In genomic region chr11:97449601-97450293, GRCm38 (mm10) we compare ENCODE assay signal across 8 mouse cellular contexts. TPM values are rescaled to one million over a fixed set of nuclear protein-coding genes. Genes with fewer than 3 reads are reported as not detected.
DNase-seq lines count a peak whose midpoint lies in the region; ATAC-seq lines count a peak whose summit lies in the region.

No protein-coding gene starts in this region.

- H3K27me3 ChIP-seq in intestine, embryonic 14.5 days (replicated peaks; ENCODE audit: control insufficient read depth, insufficient read depth, low read length), result no peaks in the 10 kb centered on the region

- intact Hi-C loops in gastrocnemius, postnatal 14 days (cut with DNase I; ENCODE audit: low total_unique reads), result no loop called here
- intact Hi-C loops in left cerebral cortex, postnatal 14 days (cut with DNase I), result loop anchor here (5.0 kb wide), 1 partner anchor 42 kb away; no protein-coding TSS in a partner anchor

- 12% methylated on average over 15 of the region's 15 CpGs for WGBS in intestine, embryonic 14.5 days

- H3K4me2 ChIP-seq in intestine, embryonic 14.5 days (ENCODE audit: low read length), result peak overlapping the region; percentile 64

- DNase-seq in adrenal gland, postnatal 10 days, result peak; percentile 93
- DNase-seq in embryo, embryonic 11 days, result peak; percentile 87
- DNase-seq in gastrocnemius, postnatal 14 days, result peak; percentile 88
- peak; percentile 82 for DNase-seq in intestine, embryonic 14.5 days (ENCODE audit: low spot score)
- DNase-seq in left cerebral cortex, postnatal 14 days (ENCODE audit: low spot score in 2 of 2), result peak; percentile 78 to 80
- peak; percentile 84 for DNase-seq in skeletal muscle tissue, adult 2 months (ENCODE audit: low read depth, low spot score)
- no peak for DNase-seq in B cell, adult 2 months

- no peaks in the 10 kb centered on the region for H3K9me3 ChIP-seq in intestine, embryonic 14.5 days (ENCODE audit: control insufficient read depth, low read length)

- peak overlapping the region; percentile 34 for H3K9ac ChIP-seq in intestine, embryonic 14.5 days (ENCODE audit: low read length)

- peaks cover 66% of the 10 kb centered on the region for H3K36me3 ChIP-seq in intestine, embryonic 14.5 days (ENCODE audit: control insufficient read depth, insufficient read depth, low read length)

- peak; percentile 80 for ATAC-seq in intestine, embryonic 14.5 days (replicated peaks; ENCODE audit: low FRiP score, low TSS enrichment, low read depth)
- ATAC-seq in megakaryocyte progenitor cell, adult 5-6 weeks (replicated peaks; ENCODE audit: poor library complexity), result peak; percentile 49

- H3K4me3 ChIP-seq in intestine, embryonic 14.5 days (ENCODE audit: low read depth, low read length), result peak overlapping the region; percentile 35

- peaks cover 14% of the 10 kb centered on the region for H3K4me1 ChIP-seq in intestine, embryonic 14.5 days (replicated peaks; ENCODE audit: control insufficient read depth, insufficient read depth, low read length)

- peak overlapping the region; percentile 80 for H3K27ac ChIP-seq in intestine, embryonic 14.5 days (ENCODE audit: low read depth)

RNA-seq across cellular contexts. Expression of gene Arhgap23, which starts 34.4 kb away (rescaled TPM):
- 10 to 100 TPM; 30.9 to 32.3 TPM for total RNA-seq in adrenal gland, postnatal 10 days (2021)
- total RNA-seq in gastrocnemius, postnatal 14 days (2021), result 10 to 100 TPM; 10.5 to 12.2 TPM
- 5.0 and 5.1 TPM in 2 replicates for polyA plus RNA-seq in intestine, embryonic 14.5 days (2014; fragmentation: Nextera tagmentation; extraction: Ambion mirVana)
- 10 to 100 TPM; 70.1 to 71.4 TPM for total RNA-seq in left cerebral cortex, postnatal 14 days (2021)
- total RNA-seq in megakaryocyte progenitor cell, adult 5-6 weeks (2015), result 6.3 and 8.0 TPM in 2 replicates
- 5.6 and 6.1 TPM in 2 replicates for total RNA-seq in megakaryocyte progenitor cell, adult 5-6 weeks (2017)

RNA-seq across cellular contexts. Expression of gene 4933428G20Rik, which starts 50.4 kb away (rescaled TPM):
- under 1 TPM in 1 of 2 experiments, not detected in 1; 0.18 TPM for total RNA-seq in adrenal gland, postnatal 10 days (2021)
- not detected for total RNA-seq in gastrocnemius, postnatal 14 days (2021)
- 0.12 TPM in 2 replicates for polyA plus RNA-seq in intestine, embryonic 14.5 days (2014; fragmentation: Nextera tagmentation; extraction: Ambion mirVana)
- total RNA-seq in left cerebral cortex, postnatal 14 days (2021), result under 1 TPM in 1 of 2 experiments, not detected in 1; 0.23 TPM
- total RNA-seq in megakaryocyte progenitor cell, adult 5-6 weeks (2015), result not detected in 2 replicates
- total RNA-seq in megakaryocyte progenitor cell, adult 5-6 weeks (2017), result not detected in 2 replicates

Comparison
In these comparisons a context has a peak if more than half of its experiments do, and no peak if none do; other contexts are left out.
1. DNase-seq: peak in adrenal gland, postnatal 10 days (single experiment), embryo, embryonic 11 days (single experiment), gastrocnemius, postnatal 14 days (single experiment), intestine, embryonic 14.5 days (single experiment), left cerebral cortex, postnatal 14 days (2 of 2) and skeletal muscle tissue, adult 2 months (single experiment); none in B cell, adult 2 months (0 of 2).